Mouse (Mus musculus) CH12.LX (cell line): ENCODE measurements at regions not wholly inside any gene's neighbourhood (a gene's known extent, or its start where the extent isn't known, plus 50 kb on each side); places are given as distances from the start of the nearest gene placed in this dataset.

Experiments
- CHD2 ChIP-seq: IDR thresholded peaks from 2 replicates; pipeline ENCODE4 v1.6.1; 2011; ENCODE audit warnings: low read length, improper control_type of control experiment
- CTCF ChIP-seq, 2 experiments: IDR thresholded peaks in 1 of 2; conservative IDR thresholded peaks in 1 of 2; 2 replicates each; pipeline ENCODE4 v1.5.1; 2011 to 2012; ENCODE audit warnings: low read depth in 2 of 2, low read length in 2 of 2, improper control_type of control experiment in 1 of 2, inconsistent platforms in 1 of 2, mild to moderate bottlenecking in 1 of 2, moderate library complexity in 1 of 2
- ETS1 ChIP-seq: conservative IDR thresholded peaks from 2 replicates; pipeline ENCODE4 v1.6.1; 2012; ENCODE audit warnings: low read depth, mild to moderate bottlenecking, inconsistent platforms, low read length, improper control_type of control experiment, moderate library complexity
- POLR2AphosphoS2 ChIP-seq: IDR thresholded peaks from 2 replicates; pipeline ENCODE4 v1.6.1; 2011; ENCODE audit warnings: low read depth, low read length, improper control_type of control experiment
- SIN3A ChIP-seq: IDR thresholded peaks from 2 replicates; pipeline ENCODE4 v1.6.1; 2012; ENCODE audit warnings: low read length, improper control_type of control experiment, inconsistent platforms

DNA sequence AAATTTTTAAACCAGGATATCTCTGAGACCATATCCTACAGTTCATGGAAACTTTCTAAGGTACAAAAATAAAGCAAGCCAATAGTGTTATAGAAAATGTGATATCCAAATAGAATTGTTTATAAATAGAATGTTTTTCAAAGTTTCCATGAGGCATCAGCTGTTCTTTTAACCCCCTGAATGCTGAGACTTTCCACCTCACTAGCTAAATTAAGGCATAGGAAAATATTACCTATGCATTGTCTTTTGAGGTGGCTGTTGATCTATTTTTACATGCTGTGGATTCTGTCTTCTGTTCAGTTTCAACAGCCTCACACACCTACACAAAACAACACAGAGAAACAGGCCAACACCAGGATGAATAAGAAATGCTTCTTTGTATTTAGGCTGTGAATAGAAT lies 265.6 kb downstream of the Kcnj2 start:
- TF ChIP-seq ETS1: peak; percentile 100
- peak; percentile 60; the same call in 1 of the 2 replicates for TF ChIP-seq CHD2
- 0 out of 2 replicates have a peak, but pooled peaks have one; percentile 51 for TF ChIP-seq SIN3A
- no peak for TF ChIP-seq CTCF (conservative IDR thresholded peaks at IDR 0.05 in 1 of 2, IDR thresholded peaks at IDR 0.05 in 1 of 2; ENCODE audit: low read depth in 2 of 2, low read length in 2 of 2)
- no peak for TF ChIP-seq POLR2AphosphoS2
